Mouse (Mus musculus): ENCODE data around the gene Abcd3.
"Not testable (repeated sequence)": the region's sequence is repeated elsewhere in the genome, so short reads cannot be mapped to it uniquely, and the experiment has no call there.

The Abcd3 gene

DNA sequence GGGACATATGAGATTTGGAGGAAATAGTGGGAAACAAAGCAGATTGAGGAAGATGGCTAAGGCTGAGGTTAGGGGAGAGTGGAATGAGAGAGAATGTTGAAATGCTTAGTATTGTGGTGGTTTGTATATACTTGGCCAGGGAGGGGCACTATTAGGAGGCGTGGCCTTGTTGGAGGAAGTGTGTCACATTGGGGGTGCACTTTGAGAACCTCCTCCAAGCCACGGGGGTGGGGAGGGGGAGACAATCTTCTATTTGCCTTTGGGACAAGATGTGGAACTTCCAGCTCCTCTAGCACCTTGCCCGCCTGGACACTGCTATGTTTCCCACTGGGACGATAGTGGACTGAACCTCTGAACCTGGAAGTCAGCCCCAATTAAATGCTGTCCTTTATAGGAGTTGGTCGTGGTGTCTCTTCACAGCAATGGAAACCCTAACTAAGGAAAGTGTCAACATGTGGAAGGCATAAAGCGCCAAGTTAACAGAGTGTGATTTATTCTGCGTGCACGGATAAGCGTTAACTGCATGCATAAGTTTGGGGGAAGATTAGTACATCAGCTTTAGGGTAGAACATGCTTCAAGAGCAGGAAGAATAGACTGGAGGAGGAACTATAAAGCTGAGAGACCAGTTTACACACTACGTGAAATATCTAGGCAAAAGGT lies 3.8 kb upstream of the Abcd3 start:
- in situ Hi-C loops (cut with MboI, MseI) = no loop called here

DNA sequence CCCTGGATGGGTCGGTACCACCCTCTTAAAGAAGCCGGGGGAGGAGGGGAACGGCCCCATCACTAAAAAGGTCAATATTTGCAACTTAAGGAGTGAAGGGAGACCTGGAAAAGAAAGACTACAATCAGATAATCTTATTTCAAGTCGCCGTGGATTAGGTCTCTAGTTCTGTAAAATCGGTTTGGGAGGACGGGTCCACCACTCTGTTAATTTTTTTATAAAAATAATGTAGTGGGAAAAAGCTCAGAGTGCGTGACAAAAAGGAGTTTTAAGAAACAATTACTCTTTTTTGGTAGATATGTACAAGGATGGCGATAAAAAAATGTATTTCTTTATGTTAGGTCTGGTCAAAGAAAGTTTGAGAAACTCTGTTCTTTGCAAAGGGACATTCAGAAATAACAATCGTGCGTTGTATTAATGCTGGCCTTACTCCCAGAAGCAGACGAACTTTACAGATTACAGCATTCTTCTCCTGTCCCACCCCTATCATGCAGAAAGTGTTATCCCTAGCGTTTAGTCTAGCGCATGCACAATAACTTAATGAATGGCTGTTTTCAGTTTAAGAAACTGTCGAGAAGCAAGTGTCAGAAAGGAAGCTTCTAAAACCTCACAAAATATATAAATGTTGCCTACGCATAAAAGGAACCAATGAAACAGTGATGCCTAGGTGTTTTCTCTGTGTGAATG lies 590 bp upstream of the Abcd3 start:
- in situ Hi-C loops (cut with MboI, MseI) = no loop called here

DNA sequence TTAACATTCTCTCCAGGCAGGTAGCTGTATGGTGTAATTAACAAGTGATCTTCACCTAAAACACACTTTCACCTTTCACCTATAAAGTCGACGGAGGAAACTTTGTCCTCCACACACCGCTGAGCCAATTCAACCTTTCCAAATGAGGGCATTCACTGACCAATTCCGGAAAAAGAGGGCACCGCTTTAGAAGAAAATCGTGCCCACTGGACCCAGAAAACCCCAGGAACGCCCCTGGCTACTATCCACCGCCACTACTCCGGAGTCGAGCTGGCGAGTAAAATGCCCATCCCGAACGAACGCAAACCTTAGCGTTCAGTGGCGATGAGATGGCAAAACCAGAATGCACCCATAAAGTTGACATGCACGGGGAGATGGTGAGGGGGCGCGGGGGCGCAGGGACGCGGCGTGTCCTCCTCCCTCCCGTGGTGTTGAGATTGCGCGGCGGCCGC lies 663 bp downstream of the Abcd3 start:
- in situ Hi-C loops (cut with MboI, MseI) = no loop called here

DNA sequence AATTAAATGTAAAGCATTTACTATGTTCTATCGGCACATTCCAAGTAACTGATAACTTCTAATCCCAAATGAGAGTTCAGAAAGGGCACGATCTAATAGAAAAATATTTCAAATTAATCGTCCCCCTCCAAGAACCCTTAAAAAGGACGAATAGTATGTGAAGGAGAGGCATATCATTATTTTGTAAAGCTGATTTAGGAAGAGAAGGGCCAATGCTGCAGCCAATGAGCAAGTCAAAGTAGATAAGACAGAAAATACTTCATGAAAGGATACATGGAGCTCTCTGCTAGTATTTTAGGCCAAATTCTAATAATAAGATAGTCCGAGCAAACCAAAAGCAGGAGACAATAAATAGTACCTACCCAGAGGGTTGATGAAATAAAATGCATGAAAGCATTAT lies 1.3 kb downstream of the Abcd3 start:
- in situ Hi-C loops (cut with MboI, MseI) = no loop called here

DNA sequence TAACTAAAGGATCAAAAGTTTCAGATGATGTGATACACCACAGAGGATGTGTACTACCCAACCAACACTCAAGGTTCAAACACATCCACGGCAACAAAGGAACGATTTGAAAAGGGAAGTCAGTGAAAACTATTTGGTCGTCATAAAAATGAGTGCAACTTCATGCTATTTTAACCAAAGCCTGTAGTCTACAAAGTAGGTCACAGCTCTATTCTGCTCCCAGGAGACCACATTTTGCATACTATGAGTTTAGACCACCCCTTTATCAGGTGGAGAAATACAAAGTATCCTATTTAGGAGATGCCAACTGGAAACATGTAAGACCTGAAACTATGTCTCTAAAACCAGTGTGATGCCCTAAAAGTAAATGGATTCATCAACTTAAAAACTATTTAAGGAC lies 6.9 kb downstream of the Abcd3 start:
- in situ Hi-C loops (cut with MboI, MseI) = no loop called here

DNA sequence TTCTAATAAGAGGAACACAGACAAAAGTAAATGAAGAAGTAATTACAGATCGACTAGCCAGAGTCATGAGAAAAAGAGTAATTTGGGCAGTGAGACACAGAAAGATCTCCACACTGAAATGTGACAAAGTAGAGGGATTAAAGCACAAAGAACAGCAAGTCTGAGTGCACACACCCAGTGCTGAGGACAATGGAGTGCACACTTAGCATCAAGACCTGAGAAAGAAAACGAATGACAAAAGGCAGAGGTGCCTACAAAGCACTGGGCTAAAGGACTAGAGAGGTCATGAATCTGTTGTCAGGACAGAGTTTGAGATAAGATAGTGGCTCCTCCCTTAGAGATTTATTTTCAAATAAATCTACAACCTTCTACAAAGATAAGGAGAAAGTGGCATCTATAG lies 20.9 kb downstream of the Abcd3 start:
- in situ Hi-C loops (cut with MboI, MseI) = no loop called here

DNA sequence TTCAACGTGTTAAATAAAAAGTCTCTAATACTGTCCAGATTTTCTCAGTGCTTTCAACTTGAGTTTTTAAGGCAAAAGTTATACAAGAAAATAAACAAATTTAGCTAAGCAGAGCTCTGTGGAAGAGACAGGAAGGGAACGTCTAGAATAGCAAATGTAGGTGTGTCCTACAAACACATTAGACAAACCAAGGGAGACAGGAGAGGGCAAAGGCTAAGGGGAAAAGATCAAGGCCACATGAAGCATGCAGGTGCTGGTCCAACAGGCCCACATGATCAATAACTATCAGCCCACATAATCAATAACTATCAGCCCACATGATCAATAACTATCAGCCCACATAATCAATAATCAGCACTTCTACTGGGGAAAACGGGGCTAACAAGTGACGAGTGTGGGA lies 22.9 kb downstream of the Abcd3 start:
- in situ Hi-C loops (cut with MboI, MseI) = no loop called here

DNA sequence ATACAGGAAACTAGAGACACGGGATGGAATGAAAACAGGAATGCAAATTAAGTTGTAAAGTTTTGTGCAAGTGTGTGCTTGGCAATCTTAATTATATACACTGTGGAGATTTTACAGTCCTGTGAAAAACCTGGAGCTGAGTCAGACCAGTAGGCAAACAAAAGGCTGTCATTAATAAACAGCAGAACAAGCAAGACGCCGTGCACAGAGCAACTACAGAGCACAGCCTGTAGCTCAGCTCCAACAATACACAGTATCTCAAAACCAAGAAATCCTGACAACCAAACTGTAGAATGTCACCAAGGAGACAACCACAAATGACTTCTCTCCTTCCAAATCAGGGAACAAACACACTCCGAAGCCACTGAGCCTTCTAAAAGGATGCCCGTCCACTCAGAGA lies 24.7 kb downstream of the Abcd3 start:
- in situ Hi-C loops (cut with MboI, MseI) = no loop called here

DNA sequence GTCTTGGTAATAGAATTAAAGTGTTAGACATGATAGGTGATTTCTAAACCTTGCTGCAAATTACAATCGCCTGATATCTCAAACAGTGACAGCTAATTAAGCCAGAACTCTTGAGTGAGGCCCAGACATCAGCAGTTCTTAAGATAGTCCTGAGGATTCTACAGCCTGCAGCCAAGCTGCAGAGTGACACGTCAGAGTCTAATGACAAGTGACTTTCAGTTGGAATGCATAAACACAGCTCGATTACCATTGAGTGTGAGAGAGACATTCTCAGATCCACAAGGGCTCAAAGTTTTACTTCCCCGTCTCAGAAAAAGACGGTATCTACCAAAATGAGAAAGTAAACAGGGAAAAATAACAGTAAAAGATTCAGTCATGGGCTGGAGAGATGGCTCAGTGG lies 25.3 kb downstream of the Abcd3 start:
- in situ Hi-C loops (cut with MboI, MseI) = no loop called here

DNA sequence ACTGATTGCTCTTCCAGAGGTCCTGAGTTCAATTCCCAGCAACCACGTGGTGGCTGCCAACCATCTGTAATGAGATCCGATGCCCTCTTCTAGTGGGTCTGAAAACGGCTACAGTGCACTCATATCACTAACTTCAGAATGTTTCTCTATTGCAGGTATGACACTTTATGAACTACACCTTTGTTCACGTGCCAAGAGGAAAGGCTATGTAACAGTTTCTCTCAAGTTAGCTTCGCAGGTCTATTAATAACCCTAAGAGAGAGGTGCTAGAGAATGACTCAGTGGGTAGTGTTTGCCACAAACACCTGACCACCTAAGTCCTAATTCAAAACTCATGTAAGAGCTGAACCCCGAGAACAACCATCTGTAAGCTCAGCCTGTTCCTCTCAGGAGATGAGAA lies 32.1 kb downstream of the Abcd3 start:
- in situ Hi-C loops (cut with MboI, MseI) = no loop called here

DNA sequence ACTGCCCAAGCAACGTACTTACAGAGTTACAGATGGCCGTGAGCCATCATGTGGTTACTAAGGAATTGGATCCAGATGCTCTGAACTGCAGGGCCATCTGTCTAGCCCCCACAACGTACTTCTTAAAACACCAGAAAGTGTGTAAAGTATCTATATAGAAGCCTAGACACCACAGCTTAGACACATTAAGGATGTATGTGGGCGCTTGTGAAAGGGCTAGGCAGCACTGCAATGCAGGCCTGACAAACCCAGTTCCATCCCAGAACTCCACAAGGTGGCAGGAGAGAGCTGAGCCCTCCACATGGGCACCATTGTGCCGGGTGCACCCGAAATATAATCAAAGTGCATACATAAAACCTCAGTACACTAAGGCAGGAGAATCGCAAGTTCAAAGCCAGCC lies 37.2 kb downstream of the Abcd3 start:
- in situ Hi-C loops (cut with MboI, MseI) = no loop called here

DNA sequence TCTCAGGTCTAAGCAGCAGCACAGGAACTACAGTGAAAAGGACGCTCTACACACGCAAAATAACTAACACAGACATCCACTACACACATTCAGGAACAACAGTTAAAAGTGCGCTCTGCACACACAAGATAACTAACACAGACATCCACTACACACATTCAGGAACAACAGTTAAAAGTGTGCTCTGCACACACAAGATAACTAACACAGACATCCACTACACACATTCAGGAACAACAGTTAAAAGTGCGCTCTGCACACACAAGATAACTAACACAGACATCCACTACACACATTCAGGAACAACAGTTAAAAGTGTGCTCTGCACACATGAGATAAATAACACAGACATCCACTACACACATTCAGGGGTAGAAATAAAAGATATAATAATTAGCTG lies 41.8 kb downstream of the Abcd3 start:
- in situ Hi-C loops (cut with MboI, MseI) = not testable (repeated sequence)

DNA sequence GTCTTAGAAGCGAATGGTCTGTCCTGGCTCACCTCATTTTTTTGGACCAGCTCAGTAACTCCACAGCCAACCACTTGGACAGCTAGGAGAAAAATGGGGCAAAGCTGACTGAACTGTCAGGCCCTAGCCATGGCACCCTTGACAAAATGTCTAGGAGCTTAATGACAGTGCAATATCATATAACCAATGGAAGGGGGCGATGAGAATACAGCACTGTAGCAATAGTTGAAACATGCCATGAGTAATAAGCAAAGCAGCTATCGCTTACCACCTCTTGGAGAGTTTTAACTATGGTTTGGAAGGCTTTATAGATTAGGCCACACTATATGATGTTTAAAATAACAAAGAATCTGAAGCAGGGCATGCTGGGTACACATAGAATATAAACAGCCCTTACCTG lies 46.3 kb downstream of the Abcd3 start:
- in situ Hi-C loops (cut with MboI, MseI) = no loop called here

DNA sequence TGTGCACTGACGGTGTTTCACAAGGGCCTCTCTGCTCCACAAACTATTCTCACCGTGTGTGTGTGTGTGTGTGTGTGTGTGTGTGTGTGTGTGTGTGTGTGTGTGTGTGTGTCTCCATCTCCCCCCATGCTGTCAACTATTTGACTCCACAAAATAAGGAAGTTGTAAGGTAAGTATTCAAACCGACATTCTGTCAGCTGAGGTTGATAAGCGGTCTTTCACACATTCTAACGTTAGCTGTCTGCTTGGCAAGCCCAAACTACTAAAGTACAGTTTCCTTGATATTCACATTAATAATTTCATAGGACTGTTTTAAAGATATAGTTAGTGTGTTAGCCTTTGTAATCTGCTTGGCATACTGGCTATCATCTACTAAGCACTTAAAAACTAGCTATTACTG lies 48.3 kb downstream of the Abcd3 start:
- in situ Hi-C loops (cut with MboI, MseI) = no loop called here

DNA sequence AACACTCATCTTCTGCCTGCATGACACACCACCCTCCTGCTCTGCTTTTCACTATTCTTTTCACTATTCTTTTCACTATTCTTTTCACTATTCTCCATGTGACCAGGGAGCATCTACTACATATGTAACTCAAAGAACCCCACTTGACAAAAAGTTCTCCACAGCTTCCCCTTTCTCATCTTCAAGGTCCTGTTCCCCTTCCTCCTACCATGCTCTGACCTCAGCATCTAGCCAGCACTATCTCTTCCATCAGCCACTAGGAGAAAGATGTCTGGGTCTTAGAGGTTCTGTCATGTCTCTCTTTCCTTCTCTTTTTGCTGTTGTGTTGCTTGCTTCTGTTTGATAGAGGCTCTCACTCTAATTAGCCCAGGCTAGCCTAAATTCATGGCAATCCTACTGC lies 49.1 kb downstream of the Abcd3 start:
- in situ Hi-C loops (cut with MboI, MseI) = no loop called here

DNA sequence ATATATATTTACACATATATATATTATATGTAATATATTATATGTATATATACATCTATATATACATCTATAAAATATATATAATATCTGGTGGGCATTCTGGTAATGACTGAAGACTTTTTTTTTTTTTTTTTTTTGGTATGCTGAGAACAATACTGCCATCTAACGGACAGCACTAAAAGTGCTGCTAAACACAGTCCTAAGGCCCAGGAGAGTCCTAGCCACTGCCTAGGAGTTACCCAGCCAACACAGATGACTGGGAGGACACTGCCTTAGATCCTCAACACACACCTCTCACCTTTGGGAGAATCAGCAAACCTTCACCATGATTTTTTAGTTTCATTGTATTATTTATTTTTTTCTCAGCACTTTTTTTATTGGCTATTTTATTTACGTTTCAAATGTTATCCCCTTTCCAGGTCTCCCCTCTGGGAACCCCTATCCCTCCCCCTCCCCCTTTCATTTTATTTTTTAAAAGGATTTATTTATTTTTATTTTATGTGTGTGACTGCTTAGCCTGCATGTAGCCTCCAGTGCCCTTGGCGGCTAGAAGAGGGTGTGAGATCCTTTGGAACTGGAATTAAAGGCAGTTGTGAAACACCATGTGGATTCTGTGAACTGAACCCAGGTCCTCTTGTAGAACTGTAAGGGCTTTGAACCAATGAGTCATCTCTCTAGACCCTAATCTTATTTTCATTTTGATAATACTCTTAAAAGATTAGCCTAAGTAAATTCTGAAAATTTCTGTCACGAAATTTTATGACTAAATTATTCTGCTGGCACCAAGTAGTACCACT lies 52.8 kb downstream of the Abcd3 start:
- in situ Hi-C loops (cut with MboI, MseI) = no loop called here

DNA sequence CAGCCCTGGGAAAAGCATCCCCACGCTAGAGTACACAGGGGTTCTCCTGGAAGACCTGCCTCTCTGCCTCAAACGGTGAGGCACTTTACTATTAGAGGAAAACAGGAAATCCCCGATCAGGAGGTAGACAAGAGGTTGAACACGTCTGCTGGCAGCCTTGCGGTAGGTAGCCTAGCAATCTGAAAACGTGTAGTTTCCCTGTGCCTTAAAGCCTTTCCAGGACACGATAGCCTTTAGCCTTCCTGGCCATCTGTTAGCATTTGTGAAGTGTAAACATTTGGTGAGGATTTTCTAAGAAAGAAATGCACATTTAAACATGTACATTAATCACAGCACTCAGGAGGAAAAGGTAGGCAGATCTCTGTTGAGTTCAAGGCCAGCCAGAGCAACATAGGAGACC lies 56.7 kb downstream of the Abcd3 start:
- in situ Hi-C loops (cut with MboI, MseI) = loop anchor here (10.0 kb wide), 1 partner anchor 454 kb away; no protein-coding TSS in a partner anchor

DNA sequence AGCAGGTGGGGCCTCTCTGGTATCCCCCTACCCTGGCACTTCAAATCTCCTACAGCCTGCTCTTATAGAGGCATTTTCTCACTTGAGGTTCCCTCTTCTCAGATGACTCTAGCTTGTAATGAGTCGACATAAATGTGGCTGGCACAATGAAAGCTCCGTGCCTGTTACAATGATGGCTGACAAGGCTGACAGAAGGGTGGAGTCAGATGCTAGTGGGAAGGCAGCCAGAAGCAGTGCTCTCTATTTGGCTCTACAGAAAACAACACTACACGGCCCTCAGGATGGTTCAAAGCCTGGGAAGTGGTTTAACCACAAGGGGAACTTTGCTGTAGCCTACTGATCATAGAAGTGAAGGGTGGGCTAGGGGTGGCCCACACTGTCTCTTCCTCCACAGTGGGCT lies 60.0 kb downstream of the Abcd3 start:
- in situ Hi-C loops (cut with MboI, MseI) = loop anchor here (10.0 kb wide), 1 partner anchor 450 kb away; no protein-coding TSS in a partner anchor

DNA sequence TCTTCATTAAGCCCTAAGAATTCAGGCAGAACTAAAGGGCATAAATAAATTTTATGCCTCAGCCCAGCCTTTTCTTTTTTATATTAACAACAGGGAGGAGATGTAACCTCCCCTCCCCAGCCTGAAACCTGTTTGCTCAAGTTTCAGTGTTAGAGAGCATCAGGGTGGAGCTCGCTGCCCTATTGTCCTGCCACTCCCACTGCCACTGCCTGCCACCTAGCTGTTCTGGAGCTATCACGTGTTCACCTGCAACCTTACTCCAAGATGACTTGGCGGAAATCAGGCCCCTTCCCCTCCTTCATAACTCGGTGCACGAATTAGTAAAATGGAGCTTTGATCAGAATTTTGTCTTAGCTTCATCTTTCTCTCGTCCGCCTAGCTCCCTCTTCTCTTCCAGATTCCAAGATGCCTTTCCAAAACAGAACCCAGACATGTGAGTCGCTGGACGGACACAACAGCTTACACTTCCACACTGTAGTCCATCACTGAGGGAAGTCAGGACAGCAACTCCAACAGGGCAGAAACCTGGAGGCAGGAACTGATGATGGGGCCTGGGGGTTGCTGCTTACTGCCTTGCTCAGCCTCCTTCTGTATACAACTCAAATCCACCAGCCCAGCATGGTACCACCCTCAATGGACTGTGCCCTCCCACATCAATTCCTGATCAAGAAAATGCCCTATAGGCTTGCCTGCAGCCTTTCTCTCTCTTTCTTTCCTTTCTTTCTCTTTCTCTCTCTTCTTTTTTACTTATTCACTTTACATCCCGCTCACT lies 60.6 kb downstream of the Abcd3 start:
- in situ Hi-C loops (cut with MboI, MseI) = loop anchor here (10.0 kb wide), 1 partner anchor 450 kb away; no protein-coding TSS in a partner anchor

DNA sequence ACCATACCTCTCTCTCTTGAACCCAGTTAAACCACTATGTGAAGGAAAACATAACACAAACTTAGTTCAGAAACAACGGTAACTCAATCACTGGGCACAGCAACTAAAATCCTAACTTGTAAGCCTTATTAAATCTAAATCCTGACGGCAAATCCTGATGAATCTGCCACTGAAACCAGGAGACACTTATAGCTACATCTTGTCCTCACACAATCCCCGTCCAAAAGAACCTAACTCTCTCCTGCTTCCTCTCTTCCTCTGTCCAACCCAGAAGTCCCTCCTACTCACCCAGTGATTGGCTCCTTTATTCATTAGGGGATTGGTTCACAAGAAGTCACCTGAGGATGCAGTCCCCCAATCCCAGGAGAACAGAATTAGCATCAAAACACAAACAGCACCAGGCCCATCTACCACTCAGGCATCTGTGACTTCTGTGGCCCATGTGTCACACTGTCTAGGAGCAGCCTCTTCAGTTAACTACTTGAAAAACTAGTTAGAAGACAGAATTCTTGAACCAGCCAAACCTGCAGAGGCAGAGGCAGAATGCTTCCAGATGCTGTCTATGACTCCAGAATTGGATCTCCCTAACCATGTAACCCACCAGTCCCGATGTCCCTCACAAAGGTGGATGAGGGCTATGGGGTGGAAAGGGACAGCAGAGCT lies 73.8 kb downstream of the Abcd3 start:
- in situ Hi-C loops (cut with MboI, MseI) = loop anchor here (5.0 kb wide), 1 partner anchor 89 kb away; no protein-coding TSS in a partner anchor

All from T-helper 1 cell (primary cell).